Mouse (Mus musculus): ENCODE measurements at regions not wholly inside any gene's neighbourhood (a gene's known extent, or its start where the extent isn't known, plus 50 kb on each side); places are given as distances from the start of the nearest gene placed in this dataset.

GRCm38 (mm10) chr2:21129621-21130020 lies 75.5 kb downstream of the Enkur start:
- in situ Hi-C loops (cut with MboI; ENCODE audit: low pct_ligation_motif_present, low pct_unique_long_range_greater_than_20kb, low sequenced_read_pairs) = no loop called here

GRCm38 (mm10) chr2:21126531-21126930 lies 78.6 kb downstream of the Enkur start:
- no peak overlapping the region for H3K27ac ChIP-seq (ENCODE audit: insufficient read depth, low read depth)
- no peaks in the 10 kb centered on the region for H3K9me3 ChIP-seq (replicated peaks; ENCODE audit: low read length)
- no peak overlapping the region for H3K9ac ChIP-seq (ENCODE audit: insufficient read depth, low read depth)
- no peak overlapping the region for H3K4me2 ChIP-seq (ENCODE audit: insufficient read depth, low read depth, poor library complexity, severe bottlenecking)
- no peaks in the 10 kb centered on the region for H3K4me1 ChIP-seq (ENCODE audit: control insufficient read depth in 1 of 2, insufficient read depth in 2 of 2)
- DNase-seq (ENCODE audit: extremely low read depth) = no peak
- in situ Hi-C loops (cut with MboI; ENCODE audit: low pct_ligation_motif_present, low pct_unique_long_range_greater_than_20kb, low sequenced_read_pairs) (no loop called here), dilution Hi-C loops (cut with MboI; ENCODE audit: extremely low pct_ligation_motif_present, extremely low pct_unique_long_range_greater_than_20kb, low sequenced_read_pairs) (no loop called here)
- H3K79me2 ChIP-seq (replicated peaks; ENCODE audit: control insufficient read depth, extremely low read depth, insufficient read depth, poor library complexity, severe bottlenecking) = no peaks in the 10 kb centered on the region
- no peaks in the 10 kb centered on the region for H3K36me3 ChIP-seq (replicated peaks in 1 of 2; ENCODE audit: control insufficient read depth in 1 of 2, insufficient read depth in 1 of 2, low read length in 1 of 2)
- TF ChIP-seq PAX5 (IDR thresholded peaks at IDR 0.05; ENCODE audit: low read length) (no peak), POLR2AphosphoS2 (IDR thresholded peaks at IDR 0.05; ENCODE audit: low read depth, low read length) (no peak), EP300 (IDR thresholded peaks at IDR 0.05; ENCODE audit: low read length) (no peak), E2F4 (IDR thresholded peaks at IDR 0.05; ENCODE audit: insufficient replicate concordance, low read depth, low read length) (no peak), CHD2 (IDR thresholded peaks at IDR 0.05; ENCODE audit: low read length) (no peak), GABPA (IDR thresholded peaks at IDR 0.05; ENCODE audit: insufficient replicate concordance, low read depth, low read length) (no peak), USF2 (conservative IDR thresholded peaks at IDR 0.05; ENCODE audit: low read depth, low read length) (no peak), JUN (IDR thresholded peaks at IDR 0.05; ENCODE audit: insufficient read depth, low read depth, low read length) (no peak), CHD1 (IDR thresholded peaks at IDR 0.05; ENCODE audit: low read depth, low read length) (no peak), CTCF (conservative IDR thresholded peaks at IDR 0.05 in 1 of 2, IDR thresholded peaks at IDR 0.05 in 1 of 2; ENCODE audit: low read depth in 2 of 2, low read length in 2 of 2) (no peak), ZMIZ1 (IDR thresholded peaks at IDR 0.05; ENCODE audit: low read depth, low read length) (no peak)
- no peaks in the 10 kb centered on the region for H3K27me3 ChIP-seq (replicated peaks)
- H3K4me3 ChIP-seq (replicated peaks in 1 of 3; ENCODE audit: low read depth in 2 of 3, low read length in 2 of 3, poor library complexity in 1 of 3) = no peak overlapping the region

More at GRCm38 (mm10) chr2:21129621-21130020, 75.5 kb downstream of the Enkur start:
- no peak overlapping the region for H3K9ac ChIP-seq (ENCODE audit: insufficient read depth, low read depth)
- H3K4me2 ChIP-seq (ENCODE audit: insufficient read depth, low read depth, poor library complexity, severe bottlenecking) = no peak overlapping the region
- TF ChIP-seq TCF12 (IDR thresholded peaks at IDR 0.05; ENCODE audit: low read depth, low read length) (no peak), SMC3 (IDR thresholded peaks at IDR 0.05; ENCODE audit: low read depth, low read length) (no peak), TBP (conservative IDR thresholded peaks at IDR 0.05; ENCODE audit: low read depth, low read length) (no peak), MAX (IDR thresholded peaks at IDR 0.05; ENCODE audit: low read length) (no peak), UBTF (IDR thresholded peaks at IDR 0.05; ENCODE audit: low read depth, low read length) (no peak), MEF2A (IDR thresholded peaks at IDR 0.05; ENCODE audit: borderline replicate concordance, low read depth, low read length) (no peak), E2F4 (IDR thresholded peaks at IDR 0.05; ENCODE audit: insufficient replicate concordance, low read depth, low read length) (no peak), KAT2A (IDR thresholded peaks at IDR 0.05; ENCODE audit: insufficient replicate concordance, low read length) (no peak), BHLHE40 (IDR thresholded peaks at IDR 0.05; ENCODE audit: low read depth, low read length) (no peak), MYC (IDR thresholded peaks at IDR 0.05; ENCODE audit: low read depth, low read length) (no peak), MAZ (IDR thresholded peaks at IDR 0.05; ENCODE audit: low read depth, low read length) (no peak), ZKSCAN1 (IDR thresholded peaks at IDR 0.05; ENCODE audit: borderline replicate concordance, low read depth, low read length) (no peak), MAFK (IDR thresholded peaks at IDR 0.05; ENCODE audit: insufficient replicate concordance, low read length) (no peak), CTCF (conservative IDR thresholded peaks at IDR 0.05 in 1 of 2, IDR thresholded peaks at IDR 0.05 in 1 of 2; ENCODE audit: low read depth in 2 of 2, low read length in 2 of 2) (no peak), IRF4 (IDR thresholded peaks at IDR 0.05; ENCODE audit: low read depth, low read length) (no peak), NELFE (IDR thresholded peaks at IDR 0.05; ENCODE audit: low read depth, low read length) (no peak), CHD1 (IDR thresholded peaks at IDR 0.05; ENCODE audit: low read depth, low read length) (no peak), ZMIZ1 (IDR thresholded peaks at IDR 0.05; ENCODE audit: low read depth, low read length) (no peak), HCFC1 (IDR thresholded peaks at IDR 0.05; ENCODE audit: low read depth, low read length) (no peak), USF1 (IDR thresholded peaks at IDR 0.05; ENCODE audit: low read depth, low read length) (no peak)
- H3K4me1 ChIP-seq (ENCODE audit: control insufficient read depth in 1 of 2, insufficient read depth in 2 of 2) = no peaks in the 10 kb centered on the region
- H3K9me3 ChIP-seq (replicated peaks; ENCODE audit: low read length) = no peaks in the 10 kb centered on the region
- no peak overlapping the region for H3K4me3 ChIP-seq (replicated peaks in 1 of 3; ENCODE audit: low read depth in 2 of 3, low read length in 2 of 3, poor library complexity in 1 of 3)
- no peak for DNase-seq (ENCODE audit: extremely low read depth)
- no peaks in the 10 kb centered on the region for H3K36me3 ChIP-seq (replicated peaks in 1 of 2; ENCODE audit: control insufficient read depth in 1 of 2, insufficient read depth in 1 of 2, low read length in 1 of 2)
- H3K27ac ChIP-seq (ENCODE audit: insufficient read depth, low read depth) = no peak overlapping the region
- H3K27me3 ChIP-seq (replicated peaks) = no peaks in the 10 kb centered on the region
- no peaks in the 10 kb centered on the region for H3K79me2 ChIP-seq (replicated peaks; ENCODE audit: control insufficient read depth, extremely low read depth, insufficient read depth, poor library complexity, severe bottlenecking)
- dilution Hi-C loops (cut with MboI; ENCODE audit: extremely low pct_ligation_motif_present, extremely low pct_unique_long_range_greater_than_20kb, low sequenced_read_pairs) = no loop called here
